Mouse (Mus musculus) hindlimb bud, embryonic 11.5 days (tissue): ENCODE results near the gene Yaf2.
"Not testable (repeated sequence)": the region's sequence is repeated elsewhere in the genome, so short reads cannot be mapped to it uniquely, and the experiment has no call there.

ENCODE experiments used
- DNase-seq: peaks from one replicate; pipeline ENCODE4 v3.0.0-alpha.2; 2012; ENCODE audit warnings: low read depth, low spot score; ENCODE audit errors: extremely low spot score

Yaf2 gene

DNA sequence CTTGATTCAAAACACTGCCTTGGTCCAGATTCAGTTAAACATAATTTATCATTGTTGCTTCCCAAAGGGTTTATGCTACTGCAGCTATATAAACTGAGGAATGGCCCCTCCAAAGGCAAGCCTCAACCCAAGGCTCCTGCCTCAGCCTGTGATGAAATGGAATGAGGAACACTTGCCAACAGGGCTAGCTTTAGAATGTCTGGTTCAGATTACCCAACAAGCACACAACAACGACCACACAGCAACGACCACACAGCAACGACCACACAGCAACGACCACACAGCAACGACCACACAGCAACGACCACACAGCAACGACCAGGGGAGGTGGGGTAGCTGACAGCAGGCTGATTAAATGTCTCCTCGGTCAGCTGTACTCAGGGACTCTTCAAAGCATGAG, 76.8 kb downstream of the Yaf2 start:
- DNase-seq: no peak

DNA sequence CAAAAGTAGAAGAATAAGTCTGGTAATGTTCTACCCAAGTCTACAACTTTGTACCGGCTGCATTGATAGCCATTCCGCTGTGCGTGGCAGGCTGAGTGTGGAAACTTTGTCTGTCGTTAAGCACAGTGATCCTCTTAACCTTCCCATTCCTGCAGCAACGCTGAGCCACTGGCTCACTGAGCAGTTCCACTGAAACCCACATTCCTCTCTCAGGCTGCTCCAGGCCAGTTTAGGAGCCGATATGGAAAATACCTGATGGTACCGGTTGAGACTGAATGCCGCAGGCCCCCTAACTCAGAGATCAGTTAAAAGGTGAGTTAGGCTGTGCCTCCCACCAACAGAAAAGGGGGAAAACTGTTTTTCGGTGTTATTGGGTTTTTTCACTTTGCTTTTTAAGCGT, 81.4 kb downstream of the Yaf2 start:
- no peak for DNase-seq

DNA sequence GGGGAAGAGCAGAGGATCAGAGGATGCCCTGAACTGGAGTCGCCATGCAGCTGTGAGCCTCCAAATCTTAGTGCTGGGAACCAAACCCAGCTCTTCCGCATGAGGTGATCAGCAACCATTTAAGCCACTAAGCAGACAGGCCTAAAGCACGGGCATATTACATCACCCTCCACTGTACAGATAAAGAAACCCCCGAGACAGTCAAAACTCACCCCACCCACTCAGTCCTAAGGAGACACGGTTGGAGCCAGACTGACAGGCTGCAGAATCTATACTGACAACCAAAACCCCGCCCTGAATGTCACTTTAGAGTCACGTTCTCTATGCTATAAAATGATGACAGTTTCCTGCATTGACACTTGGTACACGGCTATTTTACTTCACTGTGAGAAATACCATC, 83.6 kb downstream of the Yaf2 start:
- no peak for DNase-seq

DNA sequence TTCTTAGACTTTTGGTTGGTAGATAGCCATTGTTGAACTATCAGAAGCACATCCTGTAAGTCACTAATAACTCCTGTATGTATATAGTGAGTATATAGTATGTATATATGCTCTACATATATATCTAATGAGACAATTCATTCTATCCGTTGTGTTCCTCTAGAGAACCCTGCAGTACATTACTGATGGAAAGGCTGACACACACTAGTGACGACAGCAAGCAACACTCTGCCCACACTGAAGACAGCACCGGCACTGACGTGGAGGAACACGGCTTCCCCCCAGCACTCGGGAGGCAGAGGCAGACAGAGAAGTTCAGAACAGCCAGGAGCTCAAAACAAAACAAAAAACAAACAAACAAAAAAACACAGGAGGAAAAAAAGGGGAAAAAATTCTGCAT, 84.3 kb downstream of the Yaf2 start:
- DNase-seq: no peak

DNA sequence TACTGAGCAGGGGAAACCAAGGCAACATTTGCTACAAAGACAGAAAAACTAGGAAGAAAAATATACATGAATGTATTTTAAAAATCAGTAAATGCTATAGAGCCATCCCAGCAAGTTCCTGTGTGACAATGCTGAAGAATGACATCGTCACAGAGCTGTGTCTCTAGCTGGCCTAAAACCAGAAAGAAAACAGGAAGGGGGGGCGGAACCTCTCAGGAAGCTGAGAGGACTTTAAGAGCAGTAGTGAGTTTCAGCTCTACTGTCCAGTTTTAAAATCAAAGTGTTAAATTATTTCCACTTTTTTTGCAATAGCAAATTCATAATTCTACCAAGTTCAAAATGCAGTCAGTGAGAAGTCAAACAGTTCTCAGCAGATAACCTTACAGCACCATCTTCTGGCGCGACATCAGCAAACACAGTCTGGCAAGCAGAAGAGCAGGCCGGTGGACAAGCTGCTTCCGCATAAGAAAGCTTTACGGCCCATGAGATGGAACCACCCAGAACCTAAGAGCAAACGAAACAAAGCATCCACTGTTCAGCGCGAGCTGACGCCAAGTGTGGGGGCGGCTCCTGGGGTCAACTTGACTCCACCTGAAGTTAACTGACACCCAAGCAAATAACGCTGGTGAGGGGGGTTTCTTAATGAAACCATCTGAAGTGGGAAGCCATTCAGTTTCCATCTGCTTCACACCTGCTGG, 85.0 kb downstream of the Yaf2 start:
- no peak for DNase-seq

DNA sequence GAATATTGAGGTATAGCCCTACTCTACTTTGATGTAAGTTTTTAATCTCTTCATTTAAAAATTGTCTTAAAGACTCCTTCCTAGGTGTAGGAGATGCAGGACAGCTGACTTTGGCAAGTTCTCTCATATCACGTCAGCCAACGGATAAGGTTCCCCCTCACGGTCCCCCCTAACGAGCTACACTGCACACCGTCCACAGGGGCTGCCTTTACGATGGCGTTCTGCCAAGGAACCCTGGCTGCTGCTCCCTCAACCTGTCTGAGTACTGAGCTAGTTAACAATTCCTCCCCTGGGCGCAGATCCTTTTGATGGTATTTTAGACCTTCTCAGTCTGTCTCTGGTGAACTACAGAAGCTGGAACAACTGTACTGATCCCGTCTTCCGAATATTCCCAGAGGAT, 93.5 kb downstream of the Yaf2 start:
- no peak for DNase-seq

DNA sequence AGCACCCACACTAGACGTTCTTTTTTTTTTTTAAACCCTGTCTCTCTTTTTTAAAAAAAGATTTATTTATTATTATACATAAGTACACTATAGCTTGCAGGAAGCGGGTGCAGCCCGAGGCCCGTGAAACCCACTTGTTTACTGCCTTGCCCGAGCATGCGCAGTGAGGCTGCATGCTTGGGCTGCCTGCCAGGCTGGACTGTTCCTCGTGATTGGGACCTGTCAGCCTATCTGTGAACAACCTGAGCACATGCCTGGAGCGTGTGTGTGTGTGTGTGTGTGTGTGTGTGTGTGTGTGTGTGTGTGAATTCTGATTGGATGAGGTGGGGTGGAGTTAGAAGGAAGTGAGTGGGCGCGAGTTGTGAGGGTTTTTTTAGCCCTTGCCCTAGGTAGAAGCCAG, 100.3 kb downstream of the Yaf2 start:
- DNase-seq: not testable (repeated sequence)
